Mouse (Mus musculus) layer of hippocampus, adult 11-12 months (tissue): ENCODE data around the gene Ggcx.
A peak's percentile ranks its signal among the peaks of the same experiment; 100 is the strongest.
"Not testable (repeated sequence)": the region's sequence is repeated elsewhere in the genome, so short reads cannot be mapped to it uniquely, and the experiment has no call there.

Source experiments
- DNase-seq: peaks from one replicate; pipeline ENCODE4 v3.0.0; 2022; ENCODE audit warnings: low spot score

The Ggcx gene

DNA sequence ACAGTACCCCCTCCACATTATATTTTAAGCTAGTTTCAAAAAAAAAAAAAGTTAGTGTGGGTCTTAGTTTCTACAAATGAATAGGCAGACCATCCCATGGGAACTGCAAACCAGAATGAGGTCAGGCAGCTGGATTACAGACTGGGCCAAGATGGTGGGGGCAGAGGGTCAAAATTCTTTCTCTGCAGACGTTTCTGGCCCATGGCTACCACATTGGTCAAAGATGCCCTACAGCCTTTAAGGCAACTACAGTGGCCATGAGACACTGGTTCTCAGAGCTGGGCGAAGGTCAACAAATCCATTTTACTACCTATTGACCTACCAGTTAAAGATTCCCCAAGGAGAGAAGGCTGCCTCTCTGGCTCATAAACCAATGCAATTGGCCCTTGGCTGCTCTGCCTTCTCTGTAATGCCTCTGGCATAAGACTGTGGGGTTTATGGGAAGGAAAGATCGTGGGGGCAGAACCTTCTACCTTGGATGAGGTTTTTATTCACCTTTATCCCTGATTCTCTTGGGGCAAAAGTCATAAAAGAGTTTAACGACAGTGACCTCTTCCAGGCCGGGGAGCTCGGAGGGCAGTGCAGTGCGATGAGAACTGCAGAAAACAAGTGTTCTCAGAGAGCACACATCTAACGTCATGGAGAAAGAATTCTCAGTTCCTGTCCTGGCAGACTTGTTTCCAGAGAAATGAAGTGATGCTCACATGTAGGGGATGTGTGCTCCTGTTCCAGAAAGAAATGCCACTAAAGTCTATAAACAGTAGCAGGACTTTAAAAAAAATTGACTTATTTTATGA lies 51.5 kb downstream of the Ggcx start:
- no peak for DNase-seq

DNA sequence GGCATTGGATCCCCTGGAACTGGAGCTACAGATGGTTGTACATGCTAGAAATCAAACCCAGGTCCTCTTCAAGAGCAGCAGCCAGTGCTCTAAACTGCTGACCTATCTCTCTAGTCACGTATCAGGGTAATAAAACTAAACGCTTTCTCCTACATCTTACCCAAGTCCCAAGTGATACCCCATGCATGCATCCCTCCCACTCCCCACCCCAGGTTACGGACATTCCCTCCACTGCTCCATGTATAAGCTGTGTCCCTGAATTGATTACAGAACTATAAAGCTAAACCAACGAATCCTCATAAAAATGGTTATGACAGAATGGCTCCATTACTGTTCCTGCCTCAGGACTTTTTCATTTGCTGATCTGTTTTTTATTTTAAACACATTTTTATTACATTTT lies 52.1 kb downstream of the Ggcx start:
- no peak for DNase-seq

GRCm38 (mm10) chr6:72473264-72474041 lies 59.3 kb downstream of the Ggcx start:
- no peak for DNase-seq

GRCm38 (mm10) chr6:72475221-72475985 lies 61.3 kb downstream of the Ggcx start:
- DNase-seq: peak; percentile 55

GRCm38 (mm10) chr6:72476836-72477235 lies 62.7 kb downstream of the Ggcx start:
- DNase-seq: no peak

- DNase-seq: no peak
Measured at GRCm38 (mm10) chr6:72477621-72478020, 63.5 kb downstream of the Ggcx start.

DNA sequence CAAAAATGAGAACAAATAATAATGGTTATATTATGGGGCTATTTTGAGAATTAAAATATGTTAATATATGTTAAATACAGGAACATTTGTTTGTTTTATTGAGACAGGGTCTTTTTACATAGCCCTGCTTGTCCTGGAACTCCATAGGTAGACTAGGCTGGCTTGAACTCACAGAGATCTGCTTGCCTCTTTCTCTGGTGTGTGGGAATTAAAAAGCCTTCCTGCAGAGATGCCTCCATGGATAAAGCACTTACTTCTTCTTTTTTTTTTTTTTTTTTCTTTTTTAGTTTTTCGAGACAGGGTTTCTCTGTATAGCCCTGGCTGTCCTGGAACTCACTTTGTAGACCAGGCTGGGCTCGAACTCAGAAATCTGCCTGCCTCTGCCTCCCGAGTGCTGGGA lies 64.6 kb downstream of the Ggcx start:
- DNase-seq: not testable (repeated sequence)

DNA sequence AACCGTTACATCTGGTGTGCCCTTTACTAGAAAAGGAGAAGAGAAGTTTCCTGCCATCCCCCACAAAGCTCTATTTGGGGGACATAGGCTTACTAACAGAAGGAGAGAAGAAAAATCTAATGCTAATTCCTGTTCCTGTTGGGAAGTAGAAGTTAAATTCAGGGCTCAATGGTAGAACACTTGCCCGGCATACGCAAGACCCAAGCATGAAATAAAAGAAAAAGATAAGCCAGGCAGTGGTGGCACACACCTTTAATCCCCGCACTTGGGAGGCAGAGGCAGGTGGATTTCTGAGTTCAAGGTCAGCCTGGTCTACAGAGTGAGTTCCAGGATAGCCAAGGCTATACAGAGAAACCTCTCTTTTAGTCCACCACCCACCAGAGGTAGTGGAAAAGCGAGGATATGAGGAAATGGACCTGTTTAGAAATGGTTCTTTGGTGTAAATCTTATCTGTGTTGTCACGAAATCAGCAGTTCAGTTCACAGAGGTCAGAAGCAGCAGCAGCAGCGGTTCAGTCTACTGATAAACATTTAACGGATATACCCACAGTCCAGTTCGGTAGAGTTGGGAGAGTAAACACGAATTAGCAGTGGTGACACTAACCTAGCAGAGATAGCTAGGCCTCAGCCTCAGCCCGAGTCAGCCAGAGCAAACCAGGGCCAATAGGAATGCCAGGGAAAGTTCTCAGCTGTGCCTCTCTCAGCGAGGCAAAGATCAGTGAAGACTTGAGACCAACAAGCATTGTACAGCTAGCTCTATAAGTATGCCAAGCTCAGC lies 65.7 kb downstream of the Ggcx start:
- DNase-seq: no peak

DNA sequence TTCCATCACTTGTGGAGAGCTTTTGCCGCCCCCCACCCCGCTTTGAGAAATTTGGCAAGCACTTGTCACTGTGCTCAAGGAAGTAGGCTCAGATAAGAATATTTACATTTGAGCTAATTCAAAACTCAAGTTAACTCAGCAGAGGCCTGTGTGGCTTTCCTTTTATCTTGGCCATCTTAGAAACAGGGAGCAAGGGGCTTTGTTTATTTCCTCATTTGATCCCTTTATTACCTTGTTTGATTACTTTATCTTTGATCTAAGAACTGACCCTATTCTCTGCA lies 66.3 kb downstream of the Ggcx start:
- no peak for DNase-seq
